Mouse (Mus musculus) spleen, postnatal 36 days (tissue): ENCODE data around the gene Banp.

Experiments used
- DNase-seq, 2 experiments: peaks; one replicate each; pipeline ENCODE4 v3.0.0; 2022; ENCODE audit warnings: low spot score in 2 of 2, mixed read lengths in 1 of 2

Gene Banp

DNA sequence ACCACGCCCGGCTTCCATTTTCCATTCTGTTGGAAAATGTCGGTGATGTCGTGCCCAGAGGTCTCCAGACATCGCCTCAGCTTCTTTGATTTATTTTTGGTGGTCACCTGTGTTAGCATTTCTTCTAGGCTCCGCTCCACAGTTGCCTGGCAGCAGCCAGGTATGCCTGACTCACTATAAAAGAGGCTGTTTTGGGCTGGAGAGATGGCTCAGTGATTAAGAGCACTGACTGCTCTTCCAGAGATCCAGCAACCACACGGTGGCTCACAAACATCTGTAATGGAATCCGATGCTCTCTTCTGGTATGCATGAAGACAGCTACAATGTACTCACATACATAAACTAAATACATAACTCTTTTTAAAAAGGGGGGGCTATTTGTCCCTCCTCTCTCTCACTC, 23.3 kb upstream of the Banp start:
- no peak for DNase-seq

- peak; percentile 25 to 32 for DNase-seq
Observed at GRCm38 (mm10) chr8:121927316-121927715, 22.2 kb upstream of the Banp start.

DNA sequence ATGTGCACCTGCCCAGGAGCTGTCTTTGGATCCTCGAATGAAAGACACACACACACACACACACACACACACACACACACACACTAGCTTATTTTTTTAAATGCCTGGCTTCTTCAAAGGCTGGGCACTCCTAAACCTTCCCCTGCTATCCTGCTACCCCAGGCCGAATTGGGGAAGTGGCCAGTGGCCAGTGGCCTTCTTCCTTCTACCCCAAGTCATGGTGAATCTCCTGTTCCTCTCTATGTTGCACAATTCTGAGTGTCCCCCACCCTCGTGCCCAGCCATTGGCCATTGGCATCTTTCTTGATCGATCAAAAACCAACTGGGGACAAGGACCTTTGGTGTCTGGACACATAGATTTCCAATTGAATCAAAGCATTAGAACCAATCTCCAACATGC, 19.5 kb upstream of the Banp start:
- DNase-seq = no peak

GRCm38 (mm10) chr8:121931571-121931970, 18.0 kb upstream of the Banp start:
- DNase-seq = no peak

- DNase-seq = no peak
Observed at GRCm38 (mm10) chr8:121932026-121932667, 17.4 kb upstream of the Banp start.

DNA sequence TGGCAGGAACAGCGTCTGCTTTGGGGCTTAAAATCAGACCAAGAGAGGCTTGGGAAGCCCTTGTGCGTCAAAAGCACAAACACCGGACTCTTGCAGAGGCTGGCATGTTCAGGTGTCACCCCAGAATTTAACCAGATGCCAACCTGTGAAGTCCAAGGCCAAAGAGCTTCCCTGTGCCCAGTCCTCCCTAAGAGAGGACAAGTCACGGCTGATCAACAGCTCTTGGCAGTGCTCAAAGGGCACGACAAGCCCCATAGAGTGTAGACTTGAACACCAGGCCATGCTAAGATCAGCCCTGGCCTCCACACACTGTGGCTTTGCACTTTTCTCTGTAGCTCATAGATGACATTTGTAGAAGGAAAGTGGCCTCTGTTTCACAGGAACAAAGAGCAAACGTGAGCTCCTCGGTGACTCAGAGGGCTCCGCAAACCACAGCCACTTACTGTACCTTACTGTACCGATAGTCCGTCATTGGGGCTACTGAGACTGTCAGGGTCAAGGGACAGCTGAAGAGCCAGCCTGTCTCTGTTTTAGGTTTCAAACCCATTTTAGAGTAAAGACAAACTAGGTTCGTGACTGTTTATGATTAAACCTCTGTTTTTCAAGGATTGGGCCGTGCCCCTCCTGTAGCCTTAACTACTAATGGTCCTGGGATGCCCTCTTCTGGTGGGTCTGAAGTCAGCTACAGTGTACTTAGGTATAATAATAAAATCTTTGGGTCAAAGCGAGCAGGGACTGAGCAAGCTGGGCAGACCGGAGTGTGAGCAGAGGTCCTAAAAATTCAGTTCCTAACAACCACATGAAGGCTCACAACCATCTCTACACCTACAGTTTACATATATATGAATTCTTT, 16.7 kb upstream of the Banp start:
- no peak for DNase-seq

DNA sequence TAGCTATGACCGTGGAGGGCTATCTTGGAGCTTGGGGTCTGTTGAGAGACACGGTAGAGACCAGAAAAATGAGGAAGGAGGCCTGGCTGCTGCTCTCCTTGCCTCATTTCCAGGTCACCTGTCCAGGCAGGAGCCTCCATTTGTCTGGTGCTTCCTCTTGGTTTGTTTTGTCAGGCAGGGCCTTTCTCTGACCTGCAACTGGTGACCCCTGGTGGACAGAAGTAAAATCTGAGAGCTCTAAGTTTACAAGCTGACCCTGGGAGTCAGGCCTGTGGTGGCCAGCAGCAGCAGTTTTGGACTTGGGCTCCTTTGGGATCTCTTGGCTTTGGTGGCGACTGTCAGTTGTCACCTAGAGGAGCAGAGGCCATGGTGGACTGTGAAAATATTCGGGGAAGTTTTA, 15.0 kb upstream of the Banp start:
- peak; percentile 22 to 32 for DNase-seq

- no peak for DNase-seq
Observed at GRCm38 (mm10) chr8:121934923-121935322, 14.6 kb upstream of the Banp start.

DNA sequence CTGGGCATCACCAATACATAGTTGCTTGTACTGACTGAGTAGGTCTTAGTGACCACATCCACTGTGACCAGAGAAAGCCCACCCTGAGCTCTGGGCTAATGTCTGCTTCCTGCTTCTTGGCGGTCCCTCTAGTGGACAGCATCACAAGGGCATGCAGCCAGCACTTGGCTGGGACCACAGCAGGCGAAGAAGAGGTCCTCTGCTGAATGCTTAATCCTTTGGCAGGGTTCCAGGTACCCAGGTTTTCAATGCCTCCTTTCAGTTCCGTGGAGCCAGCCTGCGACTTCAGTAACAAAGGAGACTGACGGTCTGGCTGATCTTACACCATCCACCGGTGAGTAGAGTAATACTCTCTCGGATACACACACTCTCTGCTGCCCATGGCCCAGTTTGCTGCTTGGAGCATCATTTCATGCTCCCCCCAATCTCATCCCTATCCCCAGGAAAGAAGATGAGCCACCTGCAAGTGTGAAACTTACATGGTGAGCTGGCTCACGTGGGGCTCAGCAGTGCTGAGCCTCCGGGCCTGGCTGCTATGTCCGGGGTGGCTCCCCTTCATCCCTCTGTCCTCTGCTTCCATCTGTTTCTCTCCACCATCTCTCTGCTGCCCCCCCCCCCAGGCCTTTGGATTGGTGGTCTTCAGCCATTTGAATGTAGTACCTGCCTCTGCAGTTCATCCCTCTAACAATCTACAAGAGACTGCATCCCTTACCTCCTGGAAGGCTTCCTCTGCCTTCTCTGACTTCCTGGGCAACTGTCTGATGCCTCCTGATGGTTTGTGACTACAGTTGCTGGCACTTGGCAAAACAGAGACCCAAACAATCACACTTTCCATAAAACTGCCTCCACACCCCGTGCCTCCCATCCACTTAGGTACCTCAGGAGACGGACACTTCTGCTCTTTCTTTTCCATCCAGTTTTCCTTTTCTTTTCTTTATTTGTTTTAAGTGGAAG, 13.9 kb upstream of the Banp start:
- DNase-seq = no peak

DNA sequence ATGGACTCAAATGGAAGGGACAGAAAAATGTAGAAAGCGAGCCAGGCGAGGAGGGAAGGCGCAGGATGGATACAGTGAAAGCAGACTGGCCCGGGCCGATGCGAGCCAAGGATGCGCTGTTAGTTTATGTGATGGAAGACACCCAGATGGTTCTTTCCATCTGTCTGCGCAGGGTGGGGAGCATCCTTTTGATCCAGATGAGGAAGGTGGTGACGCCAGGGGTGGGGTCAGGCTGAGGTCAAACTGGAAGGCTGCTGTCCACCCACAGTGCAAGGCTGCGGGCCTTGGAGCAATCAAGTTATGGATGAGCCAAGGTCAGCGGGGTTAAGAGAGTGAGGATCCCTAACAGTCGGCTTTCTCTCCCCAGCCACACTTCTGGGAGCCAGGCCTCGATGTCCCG, 13.2 kb upstream of the Banp start:
- DNase-seq = no peak

- DNase-seq = no peak
Observed at GRCm38 (mm10) chr8:121938732-121939131, 10.8 kb upstream of the Banp start.

DNA sequence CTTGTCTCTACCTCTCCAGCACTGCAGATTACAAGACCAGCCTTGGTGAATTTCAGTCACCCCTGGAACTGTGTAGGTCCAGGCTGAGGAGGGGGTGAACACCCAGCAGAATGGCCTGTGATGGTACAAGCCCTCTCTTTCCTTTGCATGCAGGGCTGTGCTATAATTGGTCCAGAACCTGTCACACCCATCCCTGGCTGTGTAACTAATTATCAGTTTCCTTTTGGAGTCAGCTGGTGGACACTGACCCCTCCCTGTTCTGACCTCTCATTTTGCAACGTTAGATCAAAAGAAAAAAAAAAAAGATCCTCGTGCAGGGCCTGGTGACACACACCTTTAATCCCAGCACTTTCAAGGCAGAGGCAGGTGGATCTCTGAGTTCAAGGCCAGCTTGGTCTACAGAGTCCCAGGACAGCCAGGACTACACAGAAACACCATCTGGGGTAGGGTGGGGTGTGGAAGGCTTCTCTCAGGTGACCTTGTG, 6.5 kb upstream of the Banp start:
- DNase-seq = no peak

- no peak for DNase-seq
Observed at GRCm38 (mm10) chr8:121943716-121944115, 5.8 kb upstream of the Banp start.

DNA sequence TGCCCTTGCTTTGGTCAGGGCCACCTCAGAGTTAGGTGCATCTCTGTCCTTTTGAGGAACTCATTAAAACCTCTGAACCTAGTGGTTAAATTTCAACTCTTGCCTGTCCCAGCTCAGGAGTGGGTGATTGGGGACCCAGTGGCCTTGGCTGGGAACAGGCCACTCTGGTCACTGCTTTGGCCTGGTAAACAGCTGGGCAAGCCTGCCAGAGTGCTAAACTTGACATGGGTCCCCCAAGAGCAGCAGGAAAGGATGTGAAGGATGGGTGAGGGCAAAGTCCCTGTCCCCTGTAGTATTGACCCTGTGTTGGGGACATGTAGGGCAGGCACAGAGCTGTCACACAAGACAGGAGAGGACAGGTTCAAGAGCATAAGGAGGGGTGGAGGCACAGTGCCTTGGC, 4.7 kb upstream of the Banp start, which contains the start of gene Car5a:
Car5a (minus strand) TSS at position 74 of the 400 bp plus-strand sequence.
- DNase-seq = no peak

DNA sequence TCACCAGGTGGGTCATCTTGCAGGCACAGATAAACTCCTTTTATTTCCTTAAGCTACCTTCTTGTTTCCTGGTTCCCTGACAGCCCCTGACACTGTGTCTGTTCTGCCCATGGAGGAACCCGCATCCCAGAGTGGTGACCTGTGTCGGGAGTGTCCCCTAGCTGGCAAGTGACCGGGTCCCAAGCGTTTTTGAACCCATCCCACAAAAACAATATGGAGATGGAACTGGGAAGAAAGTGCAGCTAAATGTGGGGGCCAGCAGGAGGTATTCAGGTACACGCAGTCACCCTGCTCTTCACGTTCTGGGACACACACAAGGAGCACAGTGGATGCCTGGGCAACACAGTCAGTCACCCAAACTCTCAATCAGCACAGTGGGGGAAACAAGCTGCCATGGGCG, 3.2 kb upstream of the Banp start:
- no peak for DNase-seq

GRCm38 (mm10) chr8:121947047-121947752, 2.4 kb upstream of the Banp start:
- DNase-seq = no peak

- DNase-seq = peak; percentile 86 to 90
Observed at GRCm38 (mm10) chr8:121947753-121948141, 1.8 kb upstream of the Banp start.

- DNase-seq = peak in 1 of 2 experiments; percentile 9
Observed at GRCm38 (mm10) chr8:121948321-121949145, 1.0 kb upstream of the Banp start.

DNA sequence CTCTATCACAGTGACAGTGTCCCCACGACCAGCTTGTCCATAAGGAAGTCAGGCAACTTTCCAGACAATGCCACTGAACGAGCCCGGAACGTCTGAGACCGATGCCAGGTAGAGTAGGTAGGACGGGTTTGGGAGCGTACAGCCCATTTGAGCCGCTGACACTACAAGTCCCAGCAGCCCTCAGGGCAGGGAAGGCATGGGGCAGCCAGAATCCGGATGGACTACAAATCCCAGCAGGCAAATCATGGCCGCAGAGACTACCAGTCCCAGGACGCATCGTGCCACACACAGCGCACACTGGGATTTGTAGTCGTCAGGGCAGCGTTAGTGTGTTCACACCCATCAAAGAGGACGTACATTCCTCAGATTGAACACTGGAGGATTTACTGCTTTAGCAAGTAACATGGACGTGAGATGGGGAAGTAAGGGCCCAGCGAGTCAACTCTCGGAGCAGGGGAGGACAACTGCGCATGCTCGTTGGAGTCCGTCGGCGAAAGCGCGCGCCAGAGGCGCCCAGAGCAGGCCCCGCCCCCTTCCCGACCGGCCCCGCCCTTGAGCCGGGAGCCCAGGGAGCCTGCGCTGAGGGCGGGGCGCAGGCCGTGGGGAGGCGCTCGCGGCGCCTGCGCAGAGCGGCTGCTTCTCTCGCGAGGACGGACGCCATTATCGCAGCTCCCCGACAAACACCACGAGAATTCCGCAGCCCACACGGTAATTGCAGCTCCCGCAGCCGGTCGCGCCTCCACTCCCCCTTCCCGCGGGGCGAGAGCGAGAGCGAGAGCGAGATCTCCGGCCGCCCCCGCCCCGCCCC, 595 bp downstream of the Banp start:
- peak; percentile 98 for DNase-seq
